7 mouse cellular contexts compared by ENCODE assay signal in genomic region chr9:78175277-78176200, GRCm38 (mm10). TPM values are rescaled to one million over a fixed set of nuclear protein-coding genes. Genes with fewer than 3 reads are reported as not detected.
DNase-seq lines count a peak whose midpoint lies in the region; ATAC-seq lines count a peak whose summit lies in the region.

No protein-coding gene starts in this region.

- no peaks in the 10 kb centered on the region for H3K4me1 ChIP-seq in embryonic facial prominence, embryonic 12.5 days
- H3K4me1 ChIP-seq in limb, embryonic 11.5 days (ENCODE audit: control insufficient read depth, insufficient read depth, low read length) = no peaks in the 10 kb centered on the region
- peaks cover 8% of the 10 kb centered on the region for H3K4me1 ChIP-seq in midbrain, embryonic 14.5 days (ENCODE audit: control insufficient read depth, insufficient read depth, low read length)

- H3K27me3 ChIP-seq in embryonic facial prominence, embryonic 12.5 days = no peaks in the 10 kb centered on the region
- no peaks in the 10 kb centered on the region for H3K27me3 ChIP-seq in limb, embryonic 11.5 days (ENCODE audit: control insufficient read depth, insufficient read depth, low read length)
- no peaks in the 10 kb centered on the region for H3K27me3 ChIP-seq in midbrain, embryonic 14.5 days (ENCODE audit: control insufficient read depth, insufficient read depth, low read length)

- no peaks in the 10 kb centered on the region for H3K36me3 ChIP-seq in embryonic facial prominence, embryonic 12.5 days
- no peaks in the 10 kb centered on the region for H3K36me3 ChIP-seq in limb, embryonic 11.5 days (ENCODE audit: control insufficient read depth, insufficient read depth, low read length)
- H3K36me3 ChIP-seq in midbrain, embryonic 14.5 days (ENCODE audit: control insufficient read depth, insufficient read depth, low read length) = no peaks in the 10 kb centered on the region

- H3K9ac ChIP-seq in embryonic facial prominence, embryonic 12.5 days = peak overlapping the region; percentile 64
- peak overlapping the region; percentile 85 for H3K9ac ChIP-seq in limb, embryonic 11.5 days (ENCODE audit: low read length)
- peak overlapping the region; percentile 77 for H3K9ac ChIP-seq in midbrain, embryonic 14.5 days (replicated peaks; ENCODE audit: low read length)

- peak overlapping the region; percentile 55 for H3K4me3 ChIP-seq in embryonic facial prominence, embryonic 12.5 days
- peak overlapping the region; percentile 58 for H3K4me3 ChIP-seq in limb, embryonic 11.5 days (ENCODE audit: low read depth, low read length)
- peak overlapping the region; percentile 63 for H3K4me3 ChIP-seq in midbrain, embryonic 14.5 days (replicated peaks; ENCODE audit: low read depth, low read length)

- WGBS in embryonic facial prominence, embryonic 12.5 days = under 1% methylated on average over 52 of the region's 58 CpGs
- under 1% methylated on average over 49 of the region's 58 CpGs for WGBS in limb, embryonic 11.5 days
- WGBS in midbrain, embryonic 14.5 days = under 1% methylated on average over 48 of the region's 58 CpGs

- H3K27ac ChIP-seq in embryonic facial prominence, embryonic 12.5 days = peak overlapping the region; percentile 95
- peak overlapping the region; percentile 84 for H3K27ac ChIP-seq in limb, embryonic 11.5 days (replicated peaks; ENCODE audit: low read depth, low read length)
- peak overlapping the region; percentile 98 for H3K27ac ChIP-seq in midbrain, embryonic 14.5 days (replicated peaks; ENCODE audit: low read depth, low read length)

- no peaks in the 10 kb centered on the region for H3K9me3 ChIP-seq in embryonic facial prominence, embryonic 12.5 days
- H3K9me3 ChIP-seq in limb, embryonic 11.5 days (ENCODE audit: control insufficient read depth, low read length) = no peaks in the 10 kb centered on the region
- H3K9me3 ChIP-seq in midbrain, embryonic 14.5 days (ENCODE audit: control insufficient read depth, low read length) = no peaks in the 10 kb centered on the region

- peak overlapping the region; percentile 47 for H3K4me2 ChIP-seq in embryonic facial prominence, embryonic 12.5 days (replicated peaks)
- H3K4me2 ChIP-seq in limb, embryonic 11.5 days (ENCODE audit: low read depth, severe bottlenecking) = peak overlapping the region; percentile 38
- peak overlapping the region; percentile 70 for H3K4me2 ChIP-seq in midbrain, embryonic 14.5 days (ENCODE audit: low read length)

- DNase-seq in adrenal gland, postnatal 25 days = peak; percentile 97
- peak; percentile 99 for DNase-seq in heart, adult 11 months
- peak; percentile 97 for DNase-seq in kidney, adult 18-20 months
- DNase-seq in limb, embryonic 11.5 days (ENCODE audit: low spot score) = peak; percentile 96
- DNase-seq in midbrain, embryonic 14.5 days = peak; percentile 99
- peak; percentile 89 to 96 for DNase-seq in spleen, adult 18-20 months

- peak; percentile 96 for ATAC-seq in embryonic facial prominence, embryonic 12.5 days (ENCODE audit: insufficient number of reproducible peaks, insufficient read depth, low FRiP score, low TSS enrichment)
- peak; percentile 99 for ATAC-seq in limb, embryonic 11.5 days (ENCODE audit: insufficient number of reproducible peaks, low FRiP score, low TSS enrichment, low read depth)
- ATAC-seq in midbrain, embryonic 14.5 days (ENCODE audit: low FRiP score, low TSS enrichment) = peak; percentile 98

RNA-seq across cellular contexts. Expression of gene Gsta4, which starts 7.0 kb away (rescaled TPM):
- 33.4 and 39.6 TPM in 2 replicates for total RNA-seq in adrenal gland, postnatal 25 days (2021)
- polyA plus RNA-seq in embryonic facial prominence, embryonic 12.5 days (2016; fragmentation: Nextera tagmentation; extraction: Ambion mirVana) = 100.0 and 102 TPM in 2 replicates
- polyA plus RNA-seq in limb, embryonic 11.5 days (2014; fragmentation: Nextera tagmentation; extraction: Ambion mirVana) = 144 and 157 TPM in 2 replicates
- polyA plus RNA-seq in midbrain, embryonic 14.5 days (2014; fragmentation: Nextera tagmentation; extraction: Ambion mirVana) = 11.1 and 15.5 TPM in 2 replicates

RNA-seq across cellular contexts. Expression of gene Gsta1, which starts 54.9 kb away (rescaled TPM):
- 1.1 TPM in 1 of 2 replicates, not detected in the other for total RNA-seq in adrenal gland, postnatal 25 days (2021)
- not detected in 2 replicates for polyA plus RNA-seq in embryonic facial prominence, embryonic 12.5 days (2016; fragmentation: Nextera tagmentation; extraction: Ambion mirVana)
- polyA plus RNA-seq in limb, embryonic 11.5 days (2014; fragmentation: Nextera tagmentation; extraction: Ambion mirVana) = not detected in 2 replicates
- polyA plus RNA-seq in midbrain, embryonic 14.5 days (2014; fragmentation: Nextera tagmentation; extraction: Ambion mirVana) = not detected in 2 replicates

Comparison
In these comparisons a context has a peak if more than half of its experiments do, and no peak if none do; other contexts are left out.
1. Peak in every context shown above with its lines: DNase-seq, ATAC-seq, H3K4me3 ChIP-seq and H3K27ac ChIP-seq.